Mouse (Mus musculus) small intestine, adult 2 months (tissue): ENCODE measurements at regions not wholly inside any gene's neighbourhood (a gene's known extent, or its start where the extent isn't known, plus 50 kb on each side); places are given as distances from the start of the nearest gene placed in this dataset.

Experiments
- H3K27ac ChIP-seq: fragments of 200-500 bp; 2 replicates; pipeline ENCODE4 v1.5.1; 2012; ENCODE audit warnings: low read depth, low read length, control low read depth, inconsistent platforms; ENCODE audit not compliant: insufficient read depth
- H3K27me3 ChIP-seq: fragments of 200-500 bp; 2 replicates; pipeline ENCODE4 v1.6.1; 2012; ENCODE audit warnings: mild to moderate bottlenecking, moderate library complexity, low read length, inconsistent platforms; ENCODE audit not compliant: control insufficient read depth, insufficient read depth
- H3K36me3 ChIP-seq: fragments of 200-500 bp; 2 replicates; pipeline ENCODE4 v1.6.1; 2012; ENCODE audit warnings: mild to moderate bottlenecking, low read length, control low read depth, inconsistent platforms; ENCODE audit not compliant: control insufficient read depth, insufficient read depth
- H3K4me1 ChIP-seq: fragments of 200-500 bp; 2 replicates; pipeline ENCODE4 v1.6.1; 2012; ENCODE audit warnings: low read length, inconsistent platforms, mixed read lengths; ENCODE audit not compliant: control insufficient read depth, insufficient read depth, insufficient read length
- H3K4me3 ChIP-seq: fragments of 200-500 bp; 2 replicates; pipeline ENCODE4 v1.5.1; 2012; ENCODE audit warnings: low read depth, mild to moderate bottlenecking, control low read depth, inconsistent platforms, low read length, moderate library complexity
- CTCF ChIP-seq: fragments of 200-500 bp; IDR thresholded peaks from 2 replicates; pipeline ENCODE4 v1.5.1; 2012; ENCODE audit warnings: low read depth, mild to moderate bottlenecking, control low read depth, inconsistent platforms, low read length, moderate library complexity, mixed read lengths; ENCODE audit not compliant: insufficient replicate concordance, insufficient read length; ENCODE audit errors: extremely low read depth
- POLR2A ChIP-seq: fragments of 200-500 bp; IDR thresholded peaks from 2 replicates; pipeline ENCODE4 v1.6.1; 2012; ENCODE audit warnings: low read depth, mild to moderate bottlenecking, control low read depth, inconsistent platforms, low read length, moderate library complexity
- WGBS: fragments of 180-500 bp; shearing (Covaris S2); methylation state at CpG from one replicate; pipeline ENCODE4 v1.1.7; 2018; 5-methylcytosine and 5-hydroxymethylcytosine counted together

GRCm38 (mm10) chr9:113026904-113027193 is 681.2 kb downstream of the Pdcd6ip start:
- WGBS: 59% methylated on average over 4 of the region's 4 CpGs
- no peaks in the 10 kb centered on the region for H3K4me1 ChIP-seq
- TF ChIP-seq POLR2A (no peak), CTCF (no peak)
- no peak overlapping the region for H3K27ac ChIP-seq
- H3K36me3 ChIP-seq: no peaks in the 10 kb centered on the region
- H3K27me3 ChIP-seq: no peaks in the 10 kb centered on the region
- H3K4me3 ChIP-seq: no peak overlapping the region

GRCm38 (mm10) chr9:113026096-113026903 is 681.8 kb downstream of the Pdcd6ip start:
- TF ChIP-seq CTCF (no peak), POLR2A (no peak)
- WGBS: 54% methylated on average over 4 of the region's 4 CpGs
- H3K27me3 ChIP-seq: no peaks in the 10 kb centered on the region
- no peaks in the 10 kb centered on the region for H3K4me1 ChIP-seq
- no peaks in the 10 kb centered on the region for H3K36me3 ChIP-seq
- no peak overlapping the region for H3K27ac ChIP-seq
- H3K4me3 ChIP-seq: no peak overlapping the region

- TF ChIP-seq CTCF: no peak
- no peak for TF ChIP-seq POLR2A
- no peaks in the 10 kb centered on the region for H3K36me3 ChIP-seq
- no peak overlapping the region for H3K27ac ChIP-seq
- no peaks in the 10 kb centered on the region for H3K27me3 ChIP-seq
- H3K4me1 ChIP-seq: no peaks in the 10 kb centered on the region
- 63% methylated on average over 6 of the region's 6 CpGs for WGBS
- H3K4me3 ChIP-seq: no peak overlapping the region
Observed at GRCm38 (mm10) chr9:113021866-113022645, 686.0 kb downstream of the Pdcd6ip start.

- Histone ChIP-seq H3K4me1 (no peaks in the 10 kb centered on the region), H3K36me3 (no peaks in the 10 kb centered on the region), H3K27ac (no peak overlapping the region), H3K4me3 (no peak overlapping the region), H3K27me3 (no peaks in the 10 kb centered on the region)
- TF ChIP-seq POLR2A (no peak), CTCF (no peak)
- 75% methylated on average over 6 of the region's 6 CpGs for WGBS
Observed at GRCm38 (mm10) chr9:113019576-113019975, 688.5 kb downstream of the Pdcd6ip start.

GRCm38 (mm10) chr9:113008106-113008505 is 700.0 kb downstream of the Pdcd6ip start:
- no peaks in the 10 kb centered on the region for H3K27me3 ChIP-seq
- no peaks in the 10 kb centered on the region for H3K4me1 ChIP-seq
- TF ChIP-seq CTCF (no peak), POLR2A (no peak)
- no peak overlapping the region for H3K27ac ChIP-seq
- H3K4me3 ChIP-seq: no peak overlapping the region
- 64% methylated on average over 4 of the region's 4 CpGs for WGBS
- H3K36me3 ChIP-seq: no peaks in the 10 kb centered on the region

GRCm38 (mm10) chr9:112996204-112996603 is 711.9 kb downstream of the Pdcd6ip start:
- H3K4me3 ChIP-seq: no peak overlapping the region
- 69% methylated on average over 1 of the region's 1 CpGs for WGBS
- no peak overlapping the region for H3K27ac ChIP-seq
- H3K27me3 ChIP-seq: no peaks in the 10 kb centered on the region
- H3K36me3 ChIP-seq: no peaks in the 10 kb centered on the region
- TF ChIP-seq CTCF: no peak
- TF ChIP-seq POLR2A: no peak
- H3K4me1 ChIP-seq: no peaks in the 10 kb centered on the region

- Histone ChIP-seq H3K27me3 (no peaks in the 10 kb centered on the region), H3K36me3 (no peaks in the 10 kb centered on the region), H3K27ac (no peak overlapping the region), H3K4me1 (no peaks in the 10 kb centered on the region), H3K4me3 (no peak overlapping the region)
- TF ChIP-seq CTCF (no peak), POLR2A (no peak)
- 75% methylated on average over 4 of the region's 4 CpGs for WGBS
Observed at GRCm38 (mm10) chr9:112994774-112995173, 713.3 kb downstream of the Pdcd6ip start.
